Mouse (Mus musculus): ENCODE data around the gene Dnal1. TPM values are rescaled to one million over a fixed set of nuclear protein-coding genes. Genes with fewer than 3 reads are reported as not detected.

The Dnal1 gene
- total RNA-seq, 2 experiments from 2014 or later = 5.9 to 8.1 TPM

GRCm38 (mm10) chr12:84180701-84181435, 66.7 kb downstream of the Dnal1 start:
- peak; percentile 66 to 77 for DNase-seq
- intact Hi-C loops (cut with DNase I) = no loop called here

- intact Hi-C loops (cut with DNase I) = no loop called here
- no peak for DNase-seq
Measured at GRCm38 (mm10) chr12:84181999-84182398, 67.8 kb downstream of the Dnal1 start.

GRCm38 (mm10) chr12:84184979-84185378, 70.8 kb downstream of the Dnal1 start:
- intact Hi-C loops (cut with DNase I) = no loop called here
- DNase-seq = no peak

GRCm38 (mm10) chr12:84185547-84185946, 71.4 kb downstream of the Dnal1 start:
- DNase-seq = no peak
- intact Hi-C loops (cut with DNase I) = no loop called here

- intact Hi-C loops (cut with DNase I) = no loop called here
Measured at GRCm38 (mm10) chr12:84186536-84186935, 72.4 kb downstream of the Dnal1 start.

GRCm38 (mm10) chr12:84186950-84187349, 72.8 kb downstream of the Dnal1 start:
- no peak for DNase-seq
- intact Hi-C loops (cut with DNase I) = no loop called here

More at GRCm38 (mm10) chr12:84186536-84186935, 72.4 kb downstream of the Dnal1 start:
- DNase-seq = no peak

- intact Hi-C loops (cut with DNase I) = no loop called here
- DNase-seq = no peak
Measured at GRCm38 (mm10) chr12:84187752-84188601, 73.8 kb downstream of the Dnal1 start.

GRCm38 (mm10) chr12:84188881-84189444, 74.8 kb downstream of the Dnal1 start:
- intact Hi-C loops (cut with DNase I) = no loop called here
- no peak for DNase-seq

GRCm38 (mm10) chr12:84190151-84190820, 76.1 kb downstream of the Dnal1 start:
- intact Hi-C loops (cut with DNase I) = no loop called here
- no peak for DNase-seq

- intact Hi-C loops (cut with DNase I) = no loop called here
- no peak for DNase-seq
Measured at GRCm38 (mm10) chr12:84191190-84191589, 77.0 kb downstream of the Dnal1 start.

GRCm38 (mm10) chr12:84191770-84192169, 77.6 kb downstream of the Dnal1 start:
- DNase-seq = no peak
- intact Hi-C loops (cut with DNase I) = loop anchor here (2.0 kb wide), 1 partner anchor 27 kb away; the partner anchor contains the start of gene Elmsan1

GRCm38 (mm10) chr12:84192280-84192679, 78.1 kb downstream of the Dnal1 start:
- no peak for DNase-seq
- intact Hi-C loops (cut with DNase I) = loop anchor here (2.0 kb wide), 1 partner anchor 27 kb away; the partner anchor contains the start of gene Elmsan1

GRCm38 (mm10) chr12:84192741-84193641, 78.8 kb downstream of the Dnal1 start:
- peak; percentile 63 to 66 for DNase-seq
- intact Hi-C loops (cut with DNase I) = loop anchor here (2.0 kb wide), 1 partner anchor 26 kb away; the partner anchor contains the start of gene Elmsan1

- intact Hi-C loops (cut with DNase I) = loop anchor here (2.0 kb wide), 1 partner anchor 25 kb away; the partner anchor contains the start of gene Elmsan1
Measured at GRCm38 (mm10) chr12:84193642-84194399, 79.7 kb downstream of the Dnal1 start.

GRCm38 (mm10) chr12:84194400-84195109, 80.4 kb downstream of the Dnal1 start:
- DNase-seq = no peak
- intact Hi-C loops (cut with DNase I) = no loop called here

More at GRCm38 (mm10) chr12:84193642-84194399, 79.7 kb downstream of the Dnal1 start:
- peak; percentile 87 to 92 for DNase-seq

GRCm38 (mm10) chr12:84195195-84195594, 81.0 kb downstream of the Dnal1 start:
- no peak for DNase-seq
- intact Hi-C loops (cut with DNase I) = no loop called here
